Mouse (Mus musculus): ENCODE measurements at regions not wholly inside any gene's neighbourhood (a gene's known extent, or its start where the extent isn't known, plus 50 kb on each side); places are given as distances from the start of the nearest gene placed in this dataset.

DNA sequence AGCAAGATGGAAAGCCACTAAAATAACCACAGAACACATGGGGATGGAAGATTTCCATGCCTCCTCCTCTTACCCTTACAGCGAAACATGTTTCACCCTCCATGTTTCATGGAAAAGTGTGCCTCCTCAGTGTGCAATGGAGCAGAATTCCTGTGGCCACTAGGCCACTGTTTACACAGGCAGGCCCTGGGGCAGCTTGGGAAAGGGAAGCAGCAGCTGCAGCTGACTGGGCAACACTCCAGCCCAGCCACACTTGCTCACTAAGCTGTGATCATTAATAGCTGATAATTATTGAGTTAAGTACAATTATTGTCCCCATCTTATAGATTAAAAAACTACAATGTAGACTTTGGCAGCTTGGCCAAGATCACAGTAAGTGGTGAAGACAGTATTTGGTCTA lies 402.5 kb upstream of the Acvr2a start:
- no peak for DNase-seq

- no peak for DNase-seq
Observed at GRCm38 (mm10) chr2:48412683-48413440, 401.0 kb upstream of the Acvr2a start.

DNA sequence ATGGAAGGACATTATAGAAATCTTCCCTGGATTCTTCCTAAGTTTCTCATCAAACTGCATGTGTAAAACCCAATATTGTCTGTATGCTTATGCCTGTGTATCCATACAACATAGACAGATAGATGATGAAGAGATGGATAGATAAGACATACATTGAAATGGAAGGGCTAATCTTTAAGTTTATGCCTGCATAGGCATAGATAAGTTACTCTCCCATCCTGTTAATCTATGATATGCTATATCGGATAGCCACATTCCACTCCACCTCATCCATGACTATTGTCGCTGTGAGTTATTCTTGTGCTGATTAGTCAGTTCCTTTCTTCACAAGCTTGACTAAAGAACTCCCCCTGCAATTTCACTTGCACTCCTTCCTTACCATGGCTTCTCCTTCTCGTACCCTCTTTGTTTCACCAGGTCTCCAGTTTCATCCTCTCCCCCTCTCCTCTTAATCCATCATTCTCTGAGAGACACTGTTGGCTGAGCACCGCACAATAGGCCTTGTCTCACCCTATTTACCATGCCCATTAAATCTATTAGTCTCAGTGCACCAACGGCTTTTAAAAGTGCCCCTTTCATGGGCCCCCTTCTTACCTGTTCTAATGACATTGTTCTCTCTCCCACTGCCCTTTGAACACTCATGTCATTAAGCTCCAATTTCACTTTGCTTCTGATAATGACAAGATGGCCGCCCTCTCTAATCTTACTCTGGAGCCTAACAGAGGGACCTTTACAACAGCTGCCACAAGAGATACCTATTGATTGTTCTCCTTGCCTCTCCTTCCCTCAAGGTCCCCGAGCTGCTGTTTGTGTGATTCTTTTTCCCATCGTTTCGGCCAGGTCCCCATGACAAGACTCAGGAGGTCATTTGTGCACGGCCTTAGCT lies 399.1 kb upstream of the Acvr2a start:
- no peak for DNase-seq

GRCm38 (mm10) chr2:48416207-48416750 lies 397.6 kb upstream of the Acvr2a start:
- DNase-seq, result no peak

- no peak for DNase-seq
Observed at GRCm38 (mm10) chr2:48417000-48417596, 396.8 kb upstream of the Acvr2a start.

DNA sequence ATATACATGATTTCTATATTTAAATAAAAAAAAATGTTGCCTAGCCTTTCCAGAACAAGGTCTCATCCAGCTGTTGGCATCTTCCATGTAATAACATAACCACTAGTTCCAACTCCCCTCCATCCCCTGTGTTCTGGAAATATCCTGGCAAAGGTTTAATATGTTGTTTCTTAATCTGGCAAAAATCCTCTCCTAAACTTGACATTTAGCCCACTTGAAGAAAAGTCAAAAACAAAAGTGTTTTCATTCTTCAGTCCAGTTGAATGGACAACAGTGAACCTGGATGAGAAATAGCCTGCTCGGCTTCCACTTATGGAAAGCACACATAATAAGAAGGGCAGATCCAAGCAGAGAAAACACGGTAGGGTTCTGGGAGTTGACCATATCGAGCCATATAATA lies 393.1 kb upstream of the Acvr2a start:
- no peak for DNase-seq

GRCm38 (mm10) chr2:48423861-48424442 lies 390.0 kb upstream of the Acvr2a start:
- no peak for DNase-seq

- no peak for DNase-seq
Observed at GRCm38 (mm10) chr2:48424562-48424961, 389.3 kb upstream of the Acvr2a start.

GRCm38 (mm10) chr2:48425200-48426090 lies 388.5 kb upstream of the Acvr2a start:
- DNase-seq, result no peak

DNA sequence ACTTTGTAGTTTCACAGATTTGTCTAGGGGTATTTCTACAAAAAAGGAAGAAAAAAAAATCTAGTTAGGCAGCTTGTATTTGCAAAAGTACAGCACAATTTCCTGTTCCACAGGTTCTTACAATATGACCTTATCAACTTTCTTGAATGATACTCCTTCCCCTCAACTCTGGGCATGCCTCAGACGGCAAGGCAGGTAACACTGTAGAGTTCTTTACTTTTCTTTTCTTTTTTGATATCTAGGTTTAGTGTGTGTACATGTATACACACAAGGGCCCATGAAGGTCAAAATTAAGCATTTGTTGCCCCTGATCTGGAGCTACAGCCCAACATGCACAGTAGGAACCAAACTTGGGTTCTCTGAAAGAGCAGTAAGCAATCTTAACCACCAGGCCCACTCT lies 381.4 kb upstream of the Acvr2a start:
- no peak for DNase-seq

- DNase-seq, result no peak
Observed at GRCm38 (mm10) chr2:48441296-48441990, 372.5 kb upstream of the Acvr2a start.

DNA sequence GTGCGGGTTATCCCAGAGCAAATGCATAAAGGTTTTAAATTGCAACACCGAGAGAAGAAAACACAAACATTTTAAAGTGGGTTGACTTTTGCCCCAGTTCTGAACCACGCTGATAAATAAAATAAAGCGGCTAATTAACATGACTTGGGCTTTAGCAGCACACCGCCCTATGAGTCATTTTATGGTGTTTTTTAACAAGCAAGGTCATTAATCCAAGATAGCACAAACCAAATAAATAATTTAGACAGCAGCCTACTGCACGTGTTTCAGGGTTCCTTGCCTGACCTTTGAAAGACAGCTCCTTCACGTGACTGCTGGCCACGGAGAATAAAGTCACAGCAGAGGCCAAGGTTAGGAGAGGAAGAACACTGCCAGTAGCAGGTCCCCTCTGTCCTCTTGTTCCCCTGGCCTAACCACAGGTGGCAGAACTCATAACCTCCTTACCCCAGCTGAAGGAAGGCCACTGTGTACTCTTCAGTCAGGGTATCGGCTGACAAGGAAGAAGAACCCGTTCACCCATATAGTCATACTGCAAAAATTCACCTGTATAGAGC lies 371.8 kb upstream of the Acvr2a start:
- DNase-seq, result no peak

GRCm38 (mm10) chr2:48445898-48446604 lies 367.9 kb upstream of the Acvr2a start:
- no peak for DNase-seq

- DNase-seq, result no peak
Observed at GRCm38 (mm10) chr2:48446617-48447016, 367.3 kb upstream of the Acvr2a start.

- DNase-seq, result no peak
Observed at GRCm38 (mm10) chr2:48449165-48449842, 364.6 kb upstream of the Acvr2a start.

DNA sequence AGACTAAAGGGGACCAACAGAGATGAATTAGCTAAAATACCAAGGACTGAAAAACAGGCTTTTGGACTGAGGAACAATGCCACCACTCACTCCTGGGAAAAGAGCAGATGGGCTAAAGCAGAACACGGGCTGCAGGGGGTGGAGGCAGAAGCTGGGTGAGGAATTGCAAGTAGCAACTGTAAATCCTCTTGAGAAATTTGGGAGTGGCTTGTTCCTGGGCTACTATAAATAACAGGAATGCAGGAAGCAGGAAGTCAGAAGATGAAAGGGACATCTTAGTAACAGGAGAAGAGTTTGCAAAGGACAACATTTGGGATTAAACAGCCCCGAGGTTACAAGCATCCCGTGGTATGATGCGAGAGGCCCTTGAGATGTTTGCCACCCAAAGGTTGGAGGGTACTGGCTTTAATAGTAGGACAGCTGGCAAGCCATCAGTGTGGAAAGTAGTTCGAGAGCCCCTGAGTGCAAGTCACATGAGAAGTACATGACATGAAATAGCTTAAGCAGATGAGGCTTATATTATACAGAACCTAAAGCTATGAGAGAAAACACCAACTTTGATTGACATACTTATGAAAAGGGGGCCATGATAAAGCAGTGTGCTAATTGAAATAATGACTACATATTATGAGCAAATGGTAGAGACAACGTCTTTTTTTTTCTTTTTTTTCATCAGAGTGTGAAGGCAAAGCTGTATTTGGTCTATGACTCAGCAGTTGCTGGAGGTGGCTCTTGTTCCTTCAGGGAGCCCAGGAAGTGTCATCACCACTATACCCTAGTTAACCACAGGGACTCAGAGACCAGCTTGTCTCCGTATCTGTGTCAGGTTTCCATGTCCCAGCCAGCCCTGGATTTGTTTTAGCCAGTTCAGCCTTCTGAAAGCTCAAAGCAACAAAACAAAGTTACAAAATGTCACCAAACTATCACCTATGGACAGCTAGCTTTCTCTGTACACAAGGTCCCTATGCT lies 357.6 kb upstream of the Acvr2a start:
- DNase-seq, result peak; percentile 20 to 28

- DNase-seq, result no peak
Observed at GRCm38 (mm10) chr2:48457117-48457516, 356.8 kb upstream of the Acvr2a start.

GRCm38 (mm10) chr2:48465483-48465882 lies 348.4 kb upstream of the Acvr2a start:
- no peak for DNase-seq
